Mouse (Mus musculus): ENCODE results near the gene Rexo4.

The Rexo4 gene

GRCm38 (mm10) chr2:26963923-26964723 is at the start of gene Rexo4:
Gene Rexo4, minus strand, starts transcription at chr2:26964386.
- DNase-seq (ENCODE audit: low read depth, low spot score), result peak; percentile 99

- DNase-seq (ENCODE audit: low read depth, low spot score), result peak; percentile 96
These were observed 45.6 kb upstream of the Rexo4 start, which contains the start of gene Cacfd1 for GRCm38 (mm10) chr2:27009714-27010244. Gene Cacfd1, plus strand, starts transcription at chr2:27009926.

- no peak for DNase-seq (ENCODE audit: low read depth, low spot score)
These were observed 43.5 kb upstream of the Rexo4 start for GRCm38 (mm10) chr2:27007701-27008100.

GRCm38 (mm10) chr2:27006255-27006654 is 42.1 kb upstream of the Rexo4 start:
- peak; percentile 84 for DNase-seq (ENCODE audit: low read depth, low spot score)

GRCm38 (mm10) chr2:26997993-26998392 is 33.8 kb upstream of the Rexo4 start:
- DNase-seq (ENCODE audit: low read depth, low spot score), result no peak

GRCm38 (mm10) chr2:26997498-26997897 is 33.3 kb upstream of the Rexo4 start:
- DNase-seq (ENCODE audit: low read depth, low spot score), result no peak

- no peak for DNase-seq (ENCODE audit: low read depth, low spot score)
These were observed 29.8 kb upstream of the Rexo4 start for GRCm38 (mm10) chr2:26993936-26994335.

GRCm38 (mm10) chr2:26984640-26985039 is 20.5 kb upstream of the Rexo4 start:
- no peak for DNase-seq (ENCODE audit: low read depth, low spot score)

- no peak for DNase-seq (ENCODE audit: low read depth, low spot score)
These were observed 20.0 kb upstream of the Rexo4 start for GRCm38 (mm10) chr2:26984179-26984578.

GRCm38 (mm10) chr2:26980361-26980760 is 16.2 kb upstream of the Rexo4 start:
- no peak for DNase-seq (ENCODE audit: low read depth, low spot score)

GRCm38 (mm10) chr2:26973960-26974359 is 9.8 kb upstream of the Rexo4 start:
- no peak for DNase-seq (ENCODE audit: low read depth, low spot score)

- DNase-seq (ENCODE audit: low read depth, low spot score), result no peak
These were observed 8.9 kb upstream of the Rexo4 start, which contains the start of gene Adamts13 for GRCm38 (mm10) chr2:26973116-26973515. Gene Adamts13, plus strand, starts transcription at chr2:26973416.

- no peak for DNase-seq (ENCODE audit: low read depth, low spot score)
These were observed 3.1 kb upstream of the Rexo4 start for GRCm38 (mm10) chr2:26967262-26967661.

GRCm38 (mm10) chr2:26964724-26965370 is 661 bp upstream of the Rexo4 start:
- no peak for DNase-seq (ENCODE audit: low read depth, low spot score)

GRCm38 (mm10) chr2:26960756-26961155 is 3.4 kb downstream of the Rexo4 start:
- peak; percentile 35 for DNase-seq (ENCODE audit: low read depth, low spot score)

GRCm38 (mm10) chr2:26957488-26957859 is 6.7 kb downstream of the Rexo4 start:
- DNase-seq (ENCODE audit: low read depth, low spot score), result no peak

GRCm38 (mm10) chr2:26956811-26957487 is 7.2 kb downstream of the Rexo4 start:
- DNase-seq (ENCODE audit: low read depth, low spot score), result no peak

GRCm38 (mm10) chr2:26954735-26955395 is 9.3 kb downstream of the Rexo4 start:
- no peak for DNase-seq (ENCODE audit: low read depth, low spot score)

GRCm38 (mm10) chr2:26952866-26953265 is 11.3 kb downstream of the Rexo4 start:
- DNase-seq (ENCODE audit: low read depth, low spot score), result peak; percentile 59

- DNase-seq (ENCODE audit: low read depth, low spot score), result no peak
These were observed 12.0 kb downstream of the Rexo4 start for GRCm38 (mm10) chr2:26952193-26952592.

- peak; percentile 34 for DNase-seq (ENCODE audit: low read depth, low spot score)
These were observed 12.8 kb downstream of the Rexo4 start for GRCm38 (mm10) chr2:26951346-26951905.

Data from brain, adult 2 months (tissue).